Mouse (Mus musculus) adipocyte (in vitro differentiated cells): ENCODE results near the gene Mad1l1.

Experiments
- DNase-seq: peaks from one replicate; pipeline ENCODE4 v3.0.0-alpha.2; 2016; ENCODE audit warnings: low spot score

Gene Mad1l1

GRCm38 (mm10) chr5:140128414-140128981 is 192.9 kb downstream of the Mad1l1 start:
- no peak for DNase-seq

GRCm38 (mm10) chr5:140127981-140128380 is 193.4 kb downstream of the Mad1l1 start:
- no peak for DNase-seq

GRCm38 (mm10) chr5:140124626-140125025 is 196.7 kb downstream of the Mad1l1 start:
- DNase-seq, result no peak

GRCm38 (mm10) chr5:140123640-140124366 is 197.5 kb downstream of the Mad1l1 start:
- DNase-seq, result no peak

GRCm38 (mm10) chr5:140123194-140123593 is 198.2 kb downstream of the Mad1l1 start:
- no peak for DNase-seq

GRCm38 (mm10) chr5:140121966-140122365 is 199.4 kb downstream of the Mad1l1 start:
- no peak for DNase-seq

- no peak for DNase-seq
These were observed 202.4 kb downstream of the Mad1l1 start for GRCm38 (mm10) chr5:140118921-140119320.

- DNase-seq, result no peak
These were observed 203.4 kb downstream of the Mad1l1 start for GRCm38 (mm10) chr5:140117968-140118367.

GRCm38 (mm10) chr5:140115434-140116271 is 205.7 kb downstream of the Mad1l1 start:
- peak; percentile 98 for DNase-seq

- no peak for DNase-seq
These were observed 206.8 kb downstream of the Mad1l1 start for GRCm38 (mm10) chr5:140114512-140115060.

GRCm38 (mm10) chr5:140113281-140113680 is 208.1 kb downstream of the Mad1l1 start:
- DNase-seq, result peak; percentile 56

- DNase-seq, result no peak
These were observed 211.3 kb downstream of the Mad1l1 start for GRCm38 (mm10) chr5:140110024-140110423.

GRCm38 (mm10) chr5:140107907-140108306 is 213.4 kb downstream of the Mad1l1 start:
- DNase-seq, result peak; percentile 45

GRCm38 (mm10) chr5:140106051-140106450 is 215.3 kb downstream of the Mad1l1 start:
- DNase-seq, result no peak

- no peak for DNase-seq
These were observed 216.5 kb downstream of the Mad1l1 start for GRCm38 (mm10) chr5:140104891-140105290.

GRCm38 (mm10) chr5:140102731-140103130 is 218.6 kb downstream of the Mad1l1 start:
- DNase-seq, result no peak

- DNase-seq, result no peak
These were observed 219.8 kb downstream of the Mad1l1 start for GRCm38 (mm10) chr5:140101409-140102009.

- no peak for DNase-seq
These were observed 222.6 kb downstream of the Mad1l1 start for GRCm38 (mm10) chr5:140098711-140099110.

- no peak for DNase-seq
These were observed 226.1 kb downstream of the Mad1l1 start for GRCm38 (mm10) chr5:140095203-140095602.

- DNase-seq, result no peak
These were observed 227.9 kb downstream of the Mad1l1 start for GRCm38 (mm10) chr5:140093489-140093888.

- no peak for DNase-seq
These were observed 229.8 kb downstream of the Mad1l1 start for GRCm38 (mm10) chr5:140091601-140092000.

- DNase-seq, result no peak
These were observed 232.1 kb downstream of the Mad1l1 start for GRCm38 (mm10) chr5:140089263-140089662.
